Mouse (Mus musculus) megakaryocyte, embryonic 14.5 days (primary cell): ENCODE data around the gene Pink1.

Experiments used
- FLI1 ChIP-seq: IDR thresholded peaks from 2 replicates; pipeline ENCODE4 v1.6.1; 2012; ENCODE audit warnings: low read length, inconsistent platforms, mixed read lengths
- GATA1 ChIP-seq: IDR thresholded peaks from 3 replicates; pipeline ENCODE4 v1.6.1; 2012; ENCODE audit warnings: mixed read lengths, low read length, inconsistent platforms, borderline replicate concordance

DNA sequence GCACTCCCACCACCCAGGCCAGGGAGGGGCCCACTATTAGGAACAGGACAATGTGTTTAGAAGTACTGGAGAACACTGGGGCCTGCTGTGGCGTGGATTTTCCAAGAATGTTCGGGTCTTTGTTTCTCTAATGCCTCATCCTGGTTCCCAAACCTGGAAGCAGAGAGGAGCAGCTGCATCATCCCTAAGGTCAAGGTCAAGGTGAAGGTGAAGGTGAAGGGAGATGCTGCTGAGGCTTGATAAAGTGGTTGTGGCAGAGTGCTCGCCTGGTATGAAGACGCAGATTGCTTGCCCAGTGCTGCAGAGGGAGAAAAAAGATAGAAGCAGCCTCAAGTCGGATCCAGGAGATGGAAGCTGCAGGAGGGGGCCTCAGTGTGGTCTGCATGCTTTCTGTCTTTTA lies 25.7 kb upstream of the Pink1 start:
- no peak for TF ChIP-seq GATA1
- TF ChIP-seq FLI1 = no peak
